Mouse (Mus musculus) C2C12 (cell line): ENCODE results near the gene Nfasc. TPM values are rescaled to one million over a fixed set of nuclear protein-coding genes. Genes with fewer than 3 reads are reported as not detected.

Experiments used
- H3K27me3 ChIP-seq: one replicate; pipeline ENCODE4 v1.6.1; 2011; ENCODE audit not compliant: control insufficient read depth, insufficient read depth, insufficient read length
- H3K36me3 ChIP-seq: one replicate; pipeline ENCODE4 v1.6.1; 2011; ENCODE audit not compliant: control insufficient read depth, insufficient read depth
- H3K4me3 ChIP-seq: one replicate; pipeline ENCODE4 v1.5.1; 2011; ENCODE audit warnings: mild to moderate bottlenecking, control low read depth; ENCODE audit not compliant: poor library complexity, insufficient read depth, severe bottlenecking
- H3K79me2 ChIP-seq: one replicate; pipeline ENCODE4 v1.6.1; 2011; ENCODE audit not compliant: control insufficient read depth, insufficient read depth
- H3K79me3 ChIP-seq: one replicate; pipeline ENCODE4 v1.6.1; 2011; ENCODE audit warnings: low read depth, control low read depth
- H3ac ChIP-seq: one replicate; pipeline ENCODE3; 2011; ENCODE audit warnings: low read depth; ENCODE audit not compliant: control insufficient read depth, insufficient read length
- CEBPB ChIP-seq: IDR thresholded peaks from one replicate; pipeline ENCODE4 v1.6.1; 2011; ENCODE audit warnings: low read depth, mild to moderate bottlenecking, control low read depth, moderate library complexity
- CTCF ChIP-seq: IDR thresholded peaks from one replicate; pipeline ENCODE4 v1.5.1; 2011; ENCODE audit not compliant: control insufficient read depth, insufficient read depth, insufficient read length
- FOSL1 ChIP-seq: IDR thresholded peaks from one replicate; pipeline ENCODE4 v1.8.0; 2011; ENCODE audit warnings: mild to moderate bottlenecking, low read length; ENCODE audit not compliant: poor library complexity, insufficient read depth, severe bottlenecking
- MAX ChIP-seq: IDR thresholded peaks from one replicate; pipeline ENCODE4 v1.6.1; 2011; ENCODE audit warnings: mild to moderate bottlenecking, control low read depth
- MYOD1 ChIP-seq: IDR thresholded peaks from one replicate; pipeline ENCODE4 v1.6.1; 2011; ENCODE audit warnings: low read depth; ENCODE audit not compliant: control insufficient read depth, insufficient read length
- MYOG ChIP-seq: IDR thresholded peaks from one replicate; pipeline ENCODE4 v1.6.1; 2011; ENCODE audit not compliant: control insufficient read depth, insufficient read length; ENCODE audit errors: extremely low read depth
- USF1 ChIP-seq: IDR thresholded peaks from one replicate; pipeline ENCODE4 v1.6.1; 2011; ENCODE audit warnings: low read depth, mild to moderate bottlenecking, control low read depth, moderate library complexity
- polyA plus RNA-seq: library from polyadenylated mRNA; unstranded; fragments of >200 nt; fragmentation: generic; extraction: Trizol; gene quantifications from one replicate; pipeline ENCODE4 v1.2.1, GENCODE M21; 2012; ENCODE audit warnings: missing spikeins

The Nfasc gene
- polyA plus RNA-seq, 1 experiment = not detected

GRCm38 (mm10) chr1:132653841-132654457 lies 87.6 kb downstream of the Nfasc start:
- no peak overlapping the region for H3K4me3 ChIP-seq
- peaks cover 59% of the 10 kb centered on the region for H3K27me3 ChIP-seq
- no peaks in the 10 kb centered on the region for H3K79me3 ChIP-seq
- H3ac ChIP-seq = no peak overlapping the region
- no peaks in the 10 kb centered on the region for H3K36me3 ChIP-seq
- no peaks in the 10 kb centered on the region for H3K79me2 ChIP-seq
- TF ChIP-seq CEBPB = no peak
- no peak for TF ChIP-seq USF1
- TF ChIP-seq CTCF = no peak
- no peak for TF ChIP-seq MAX
- no peak for TF ChIP-seq MYOD1
- no peak for TF ChIP-seq FOSL1
- no peak for TF ChIP-seq MYOG

DNA sequence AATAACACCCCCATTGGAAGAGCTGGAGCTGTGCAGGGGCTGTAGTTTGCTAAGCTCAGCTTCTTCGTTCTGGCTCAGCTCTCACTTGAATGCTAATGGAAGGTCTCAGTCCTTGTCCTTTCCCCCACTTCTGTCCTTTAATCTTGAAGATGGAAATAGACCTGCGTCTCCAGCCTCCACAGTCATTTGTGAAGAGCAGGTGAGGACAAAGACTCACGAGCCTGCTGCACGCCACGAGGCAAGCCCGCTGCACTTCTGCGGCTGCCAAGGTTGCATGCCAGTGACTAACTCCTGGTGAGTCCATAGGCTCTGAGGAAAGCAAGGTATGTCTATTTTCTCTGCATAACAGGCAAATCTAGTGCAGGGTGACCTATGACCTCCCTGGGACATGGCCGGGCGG lies 88.4 kb downstream of the Nfasc start:
- Histone ChIP-seq H3K79me2 (no peaks in the 10 kb centered on the region), H3K4me3 (no peak overlapping the region), H3ac (no peak overlapping the region), H3K79me3 (no peaks in the 10 kb centered on the region), H3K27me3 (peaks cover 67% of the 10 kb centered on the region), H3K36me3 (no peaks in the 10 kb centered on the region)
- TF ChIP-seq CEBPB (no peak), USF1 (no peak), CTCF (no peak), MYOD1 (no peak), MAX (no peak), MYOG (no peak), FOSL1 (no peak)

GRCm38 (mm10) chr1:132650680-132651079 lies 90.9 kb downstream of the Nfasc start:
- no peaks in the 10 kb centered on the region for H3K79me3 ChIP-seq
- H3ac ChIP-seq = no peak overlapping the region
- no peak overlapping the region for H3K4me3 ChIP-seq
- H3K36me3 ChIP-seq = no peaks in the 10 kb centered on the region
- peaks cover 77% of the 10 kb centered on the region for H3K27me3 ChIP-seq
- TF ChIP-seq MYOD1 = no peak
- H3K79me2 ChIP-seq = no peaks in the 10 kb centered on the region

DNA sequence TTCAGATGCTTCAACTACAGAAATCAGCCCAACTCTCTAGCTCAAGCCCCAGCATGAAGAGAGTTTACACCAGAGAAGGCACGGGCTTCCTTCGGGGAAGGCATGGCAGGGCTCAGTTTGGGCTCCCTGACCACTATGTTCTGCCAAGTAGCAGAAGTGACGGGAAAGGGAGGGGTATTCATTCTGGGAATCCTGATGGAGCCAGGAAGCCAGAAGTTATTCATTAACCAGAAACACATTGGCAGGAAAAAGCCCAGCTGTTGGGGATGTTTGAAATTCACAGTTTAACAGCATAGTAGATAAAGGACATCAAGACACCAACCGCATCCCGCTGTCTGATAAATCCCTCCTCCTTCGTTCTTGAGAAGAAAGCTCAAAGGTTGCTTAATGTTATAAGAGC lies 93.6 kb downstream of the Nfasc start:
- no peaks in the 10 kb centered on the region for H3K36me3 ChIP-seq
- H3K4me3 ChIP-seq = no peak overlapping the region
- H3K27me3 ChIP-seq = peaks cover 69% of the 10 kb centered on the region
- no peak overlapping the region for H3ac ChIP-seq
- no peaks in the 10 kb centered on the region for H3K79me2 ChIP-seq
- no peak for TF ChIP-seq MYOD1
- no peak for TF ChIP-seq CEBPB
- no peak for TF ChIP-seq USF1
- TF ChIP-seq CTCF = no peak
- no peak for TF ChIP-seq MAX
- no peak for TF ChIP-seq MYOG
- TF ChIP-seq FOSL1 = no peak
- no peaks in the 10 kb centered on the region for H3K79me3 ChIP-seq

DNA sequence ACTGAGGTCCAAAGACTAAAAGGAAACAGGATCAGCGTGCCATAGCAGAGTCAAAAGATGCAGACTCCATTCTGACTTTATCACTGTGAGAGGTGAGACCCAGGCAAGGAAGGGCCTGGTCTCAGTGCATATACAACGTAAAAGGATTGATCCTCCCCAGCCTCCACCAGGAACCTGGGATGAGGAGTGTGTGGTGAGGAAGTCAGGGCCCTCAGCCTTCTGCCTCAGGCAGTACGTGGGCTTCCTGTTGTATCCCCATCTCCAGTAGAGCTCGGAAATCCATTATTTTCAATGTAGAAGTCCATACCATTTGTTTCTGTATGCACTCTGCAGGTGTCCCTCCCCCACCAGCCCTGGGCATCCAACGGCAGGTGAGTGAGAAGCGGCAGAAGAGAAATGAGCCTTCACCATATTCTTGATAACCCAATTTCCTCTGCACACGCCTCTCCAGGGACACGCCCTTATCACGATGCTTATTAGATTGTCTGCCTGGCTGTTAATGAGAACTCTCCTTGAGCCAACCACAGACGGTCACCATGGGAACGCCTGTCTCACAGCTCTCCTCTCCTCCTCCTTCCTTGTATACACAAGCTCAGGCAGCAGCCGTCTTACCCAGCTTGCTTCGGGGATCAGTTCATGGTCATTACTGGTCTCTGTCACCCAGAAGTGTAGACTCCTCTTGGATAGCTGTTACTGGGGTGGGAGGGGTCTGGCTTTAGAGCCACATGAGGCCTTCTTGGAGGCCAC lies 100.4 kb downstream of the Nfasc start:
- H3K4me3 ChIP-seq = no peak overlapping the region
- no peak for TF ChIP-seq CEBPB
- no peak for TF ChIP-seq USF1
- no peak for TF ChIP-seq MYOG
- no peak for TF ChIP-seq FOSL1
- TF ChIP-seq MYOD1 = no peak
- TF ChIP-seq CTCF = no peak
- no peak for TF ChIP-seq MAX
- H3K27me3 ChIP-seq = peaks cover 68% of the 10 kb centered on the region
- no peaks in the 10 kb centered on the region for H3K79me3 ChIP-seq
- no peak overlapping the region for H3ac ChIP-seq
- no peaks in the 10 kb centered on the region for H3K79me2 ChIP-seq
- no peaks in the 10 kb centered on the region for H3K36me3 ChIP-seq

- no peak overlapping the region for H3K4me3 ChIP-seq
- no peaks in the 10 kb centered on the region for H3K79me2 ChIP-seq
- H3K79me3 ChIP-seq = no peaks in the 10 kb centered on the region
- TF ChIP-seq MYOD1 (no peak), MAX (no peak), MYOG (no peak), CEBPB (no peak), CTCF (no peak), FOSL1 (no peak), USF1 (no peak)
- no peak overlapping the region for H3ac ChIP-seq
- no peaks in the 10 kb centered on the region for H3K36me3 ChIP-seq
- peaks cover 78% of the 10 kb centered on the region for H3K27me3 ChIP-seq
Observed at GRCm38 (mm10) chr1:132640256-132640655, 101.3 kb downstream of the Nfasc start.
